Mouse (Mus musculus) retina, embryonic 14.5 days (tissue): ENCODE data around the gene Cope.
A peak's percentile ranks its signal among the peaks of the same experiment; 100 is the strongest.

ENCODE experiments used
- DNase-seq: peaks from one replicate; pipeline ENCODE4 v3.0.0-alpha.2; 2015; ENCODE audit warnings: low spot score

Cope gene

GRCm38 (mm10) chr8:70302358-70302890 is at the start of gene Cope, which contains the start of gene Ddx49:
Gene Cope (plus strand): TSS chr8:70302518.
Gene Ddx49 (minus strand): TSS chr8:70302489.
- peak; percentile 95 for DNase-seq

- no peak for DNase-seq
Measured at GRCm38 (mm10) chr8:70254628-70255027, 47.7 kb upstream of the Cope start.

- DNase-seq, result no peak
Measured at GRCm38 (mm10) chr8:70257456-70257855, 44.9 kb upstream of the Cope start.

- no peak for DNase-seq
Measured at GRCm38 (mm10) chr8:70258600-70258999, 43.7 kb upstream of the Cope start.

GRCm38 (mm10) chr8:70259043-70259442 is 43.3 kb upstream of the Cope start:
- no peak for DNase-seq

GRCm38 (mm10) chr8:70267674-70268073 is 34.6 kb upstream of the Cope start:
- no peak for DNase-seq

GRCm38 (mm10) chr8:70268311-70268710 is 34.0 kb upstream of the Cope start:
- DNase-seq, result no peak

- peak; percentile 51 for DNase-seq
Measured at GRCm38 (mm10) chr8:70268799-70269565, 33.3 kb upstream of the Cope start.

GRCm38 (mm10) chr8:70272949-70273348 is 29.4 kb upstream of the Cope start:
- no peak for DNase-seq

- no peak for DNase-seq
Measured at GRCm38 (mm10) chr8:70274350-70274749, 28.0 kb upstream of the Cope start.

GRCm38 (mm10) chr8:70276476-70276875 is 25.8 kb upstream of the Cope start:
- DNase-seq, result no peak

- no peak for DNase-seq
Measured at GRCm38 (mm10) chr8:70278175-70278574, 24.1 kb upstream of the Cope start.

- no peak for DNase-seq
Measured at GRCm38 (mm10) chr8:70279266-70279665, 23.1 kb upstream of the Cope start.

GRCm38 (mm10) chr8:70281001-70281400 is 21.3 kb upstream of the Cope start:
- no peak for DNase-seq

GRCm38 (mm10) chr8:70282603-70283135 is 19.6 kb upstream of the Cope start, which contains the start of gene Homer3:
Gene Homer3 (plus strand): TSS chr8:70282827.
- DNase-seq, result peak; percentile 91

GRCm38 (mm10) chr8:70283136-70284077 is 18.9 kb upstream of the Cope start:
- DNase-seq, result peak; percentile 19

- no peak for DNase-seq
Measured at GRCm38 (mm10) chr8:70284421-70284820, 17.9 kb upstream of the Cope start.

- DNase-seq, result no peak
Measured at GRCm38 (mm10) chr8:70285304-70285703, 17.0 kb upstream of the Cope start.

GRCm38 (mm10) chr8:70286737-70287136 is 15.6 kb upstream of the Cope start:
- no peak for DNase-seq

- DNase-seq, result no peak
Measured at GRCm38 (mm10) chr8:70293988-70294405, 8.3 kb upstream of the Cope start.

GRCm38 (mm10) chr8:70300881-70301280 is 1.4 kb upstream of the Cope start:
- DNase-seq, result no peak

GRCm38 (mm10) chr8:70302901-70303300 is 583 bp downstream of the Cope start:
- no peak for DNase-seq
